Mouse (Mus musculus): ENCODE results near the gene Thbd.

The Thbd gene

DNA sequence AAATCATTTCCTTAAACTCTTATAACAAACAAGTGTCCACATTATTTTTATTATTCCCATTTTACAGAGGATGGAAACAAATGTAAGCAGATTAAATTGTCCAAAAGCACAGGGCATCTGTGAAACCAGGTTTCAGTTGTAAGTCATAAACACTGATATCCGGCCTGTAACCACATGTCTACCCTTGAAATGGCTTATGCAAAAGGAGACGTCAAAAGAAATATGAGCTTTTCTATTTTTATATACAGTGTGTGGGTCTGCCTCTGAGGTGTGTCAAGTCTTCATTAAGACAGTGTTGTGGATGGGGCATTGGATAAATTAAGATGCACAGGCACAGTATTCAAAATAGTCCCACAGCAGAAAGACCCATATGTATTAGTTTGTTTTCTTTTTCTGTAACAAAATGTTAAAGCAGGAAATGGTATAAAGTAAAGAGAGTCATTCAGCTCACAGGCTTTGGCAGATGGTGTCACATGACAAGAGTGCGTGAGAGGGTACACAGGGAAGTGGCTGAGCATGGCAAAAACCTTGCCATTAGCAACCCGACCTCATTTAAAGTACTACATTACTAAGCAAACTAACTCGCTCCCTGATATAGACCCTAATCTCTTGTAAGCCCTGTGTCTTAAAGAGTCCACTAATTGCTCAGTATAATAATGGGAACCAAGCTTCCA is 17.9 kb upstream of the Thbd start:
- no peak for DNase-seq (ENCODE audit: low read depth, low spot score)

DNA sequence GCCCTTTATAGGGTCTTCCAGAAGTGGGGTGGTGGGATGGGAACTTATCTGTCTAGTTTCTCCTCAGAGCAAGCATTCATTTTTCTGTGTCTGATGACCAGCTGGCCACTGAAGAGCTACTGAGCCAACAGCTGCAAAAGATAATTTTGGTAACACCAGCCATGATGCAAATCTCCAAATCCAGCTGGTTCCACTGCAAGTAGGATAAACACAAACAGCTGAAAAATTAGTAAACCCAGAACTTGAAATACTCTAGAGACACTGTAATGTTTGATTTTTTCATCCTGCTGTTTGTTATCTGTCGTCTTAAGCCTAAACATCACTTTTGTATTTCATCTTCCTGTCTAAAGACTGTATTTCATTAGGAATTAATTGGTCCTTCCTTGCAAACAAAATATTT is 13.7 kb upstream of the Thbd start:
- DNase-seq (ENCODE audit: low read depth, low spot score): no peak

DNA sequence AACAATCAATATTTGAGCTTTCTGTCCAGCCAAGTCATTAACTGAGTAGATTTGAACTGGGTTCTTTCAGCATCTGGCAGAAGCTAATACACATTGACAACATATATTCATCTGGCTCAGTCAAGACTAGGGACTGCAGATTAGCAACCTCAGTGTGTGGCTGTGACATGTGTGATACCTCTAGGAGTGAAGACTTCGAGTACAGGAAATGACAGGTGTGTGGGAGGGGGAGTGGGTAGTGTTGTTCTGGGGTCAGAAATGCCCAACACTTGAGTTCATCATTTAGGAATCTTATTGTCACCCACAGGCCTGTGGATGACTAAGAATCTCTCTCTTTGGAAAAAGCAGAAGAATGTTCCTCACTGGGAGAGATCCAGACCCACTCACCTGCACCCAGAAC is 13.1 kb upstream of the Thbd start:
- DNase-seq (ENCODE audit: low read depth, low spot score): no peak

DNA sequence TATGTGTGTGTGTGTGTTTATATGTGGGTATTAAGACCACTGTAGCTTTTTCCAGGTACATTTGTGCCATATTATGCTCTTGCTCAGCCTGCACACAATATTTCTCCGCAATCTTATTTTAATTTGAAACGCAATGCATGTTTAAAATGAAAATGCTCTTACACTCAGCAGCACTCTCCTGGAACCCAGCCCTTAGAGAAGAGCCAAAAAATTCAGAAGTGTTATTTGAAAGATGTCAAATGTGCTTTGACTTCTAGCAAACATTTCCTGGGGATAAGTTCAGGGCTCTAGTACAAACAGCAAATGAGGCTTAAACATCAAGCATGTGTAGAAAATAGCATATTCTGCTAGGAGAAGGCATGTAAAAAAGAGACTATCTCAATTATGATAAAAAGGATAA is 11.8 kb upstream of the Thbd start:
- no peak for DNase-seq (ENCODE audit: low read depth, low spot score)

DNA sequence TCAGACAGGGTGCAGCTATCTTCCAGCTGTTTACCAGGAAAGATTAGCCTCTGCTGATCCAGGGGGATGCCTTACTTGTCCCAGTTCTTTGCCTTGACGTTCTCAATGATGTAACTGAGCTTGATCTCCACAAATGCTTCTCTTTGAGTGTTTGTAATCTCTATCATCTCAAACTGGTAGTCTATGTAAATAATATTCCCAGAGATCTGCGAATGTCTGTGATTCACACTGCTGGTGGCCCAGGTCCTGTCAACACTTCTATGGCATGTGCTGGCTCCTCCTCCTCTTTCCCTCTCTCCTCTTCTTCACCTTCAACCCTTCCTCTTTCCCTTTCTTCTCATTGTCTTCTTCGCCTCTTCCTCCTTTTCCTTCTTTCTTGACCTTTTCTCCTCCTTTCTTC is 11.2 kb upstream of the Thbd start:
- DNase-seq (ENCODE audit: low read depth, low spot score): no peak

DNA sequence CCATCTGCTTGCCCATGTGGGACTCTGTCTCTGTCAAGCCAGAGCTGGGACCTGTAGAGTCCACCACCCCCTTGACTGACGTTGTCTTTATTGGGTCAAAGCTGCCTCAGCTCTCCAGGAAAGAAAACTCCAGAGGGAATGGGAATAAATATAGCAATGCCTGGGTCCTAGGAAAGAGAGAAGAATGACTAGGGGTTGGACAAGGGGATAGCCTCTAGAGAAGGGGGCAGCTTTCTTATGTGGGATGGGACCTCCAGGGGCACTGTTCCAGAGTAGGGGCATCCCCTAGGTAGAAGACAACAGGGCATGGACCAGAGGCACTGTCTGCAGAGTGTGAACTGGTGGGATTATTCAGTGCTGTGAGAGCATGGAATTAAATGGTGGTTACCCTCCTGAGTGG is 1.8 kb upstream of the Thbd start:
- DNase-seq (ENCODE audit: low read depth, low spot score): no peak

DNA sequence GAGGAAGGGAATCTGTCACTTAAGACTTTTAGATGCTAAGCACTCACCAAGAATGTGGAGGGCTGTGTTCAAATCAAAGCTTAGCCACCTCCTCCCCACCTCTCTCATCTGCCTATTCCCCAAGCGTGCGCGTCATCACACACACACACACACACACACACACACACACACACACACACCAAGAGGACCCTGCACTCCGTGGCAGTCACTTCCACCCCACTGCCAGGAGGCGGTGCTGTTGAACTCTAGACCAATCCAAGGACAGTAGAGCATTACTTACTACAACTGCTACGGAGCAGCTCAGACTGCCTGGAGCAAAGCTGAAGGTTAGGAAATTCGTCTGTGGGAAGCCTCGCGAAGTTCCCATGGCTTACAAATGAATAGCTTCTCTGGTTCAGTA is 1.2 kb upstream of the Thbd start:
- DNase-seq (ENCODE audit: low read depth, low spot score): no peak

DNA sequence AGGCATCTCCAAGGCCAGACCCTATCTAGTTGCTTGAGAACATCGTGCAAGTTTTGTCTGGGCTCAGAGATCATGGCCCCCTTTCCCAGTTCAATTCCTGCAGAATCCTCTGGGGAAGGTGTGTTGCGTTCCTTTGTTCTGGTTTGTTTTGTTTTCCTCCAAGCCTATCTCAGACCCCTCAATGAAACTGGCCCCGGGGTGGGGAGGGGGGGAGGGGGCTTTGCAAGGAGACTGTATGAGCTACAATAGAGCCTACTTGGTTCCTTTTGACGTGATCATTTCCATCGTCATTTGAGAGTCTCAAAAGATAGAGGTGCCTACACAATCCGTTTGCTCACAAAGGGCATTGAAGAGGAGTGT is 753 bp upstream of the Thbd start:
- DNase-seq (ENCODE audit: low read depth, low spot score): no peak

DNA sequence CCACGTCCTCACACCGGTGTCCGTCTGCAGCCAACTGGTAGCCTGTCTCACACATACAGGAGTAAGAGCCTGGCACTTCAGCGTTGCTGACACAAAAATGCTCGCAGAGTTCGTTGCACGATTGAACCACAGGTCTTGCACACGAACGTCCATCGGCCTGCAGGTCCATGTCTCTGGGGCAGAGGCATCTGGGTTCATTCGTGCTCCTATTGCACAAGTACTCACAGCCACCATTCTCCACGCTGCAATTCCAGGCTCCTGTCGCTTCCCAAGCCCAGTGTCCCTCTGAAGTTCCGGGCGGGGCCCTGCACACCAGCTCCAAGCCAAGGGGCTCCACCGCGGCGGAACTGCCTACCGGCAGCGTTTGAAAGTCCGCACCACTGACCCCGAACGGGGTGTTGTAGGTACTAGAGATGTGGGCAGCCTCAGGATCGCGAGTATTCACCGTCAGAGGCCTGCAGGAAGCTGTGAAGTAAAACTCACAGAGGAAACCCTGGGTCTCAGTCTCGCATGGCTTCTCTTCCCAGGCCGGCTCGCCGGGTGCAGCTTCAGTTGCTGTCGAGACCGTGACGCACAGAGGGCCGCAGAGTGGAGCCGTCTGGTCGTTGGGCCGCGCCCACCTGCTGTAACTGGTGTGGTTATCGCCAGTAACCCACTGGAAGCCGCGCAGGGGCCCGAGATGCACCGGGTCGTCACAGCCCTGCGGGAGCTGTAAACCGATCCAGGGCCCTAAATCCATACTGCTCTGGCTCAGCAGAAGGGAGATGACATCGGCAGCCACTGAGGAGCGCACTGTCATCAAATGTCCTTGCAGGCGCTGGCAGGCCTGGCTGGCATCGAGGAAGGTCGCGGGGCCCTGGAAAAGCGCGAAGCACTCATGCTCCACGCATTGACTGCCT is 768 bp downstream of the Thbd start:
- no peak for DNase-seq (ENCODE audit: low read depth, low spot score)

DNA sequence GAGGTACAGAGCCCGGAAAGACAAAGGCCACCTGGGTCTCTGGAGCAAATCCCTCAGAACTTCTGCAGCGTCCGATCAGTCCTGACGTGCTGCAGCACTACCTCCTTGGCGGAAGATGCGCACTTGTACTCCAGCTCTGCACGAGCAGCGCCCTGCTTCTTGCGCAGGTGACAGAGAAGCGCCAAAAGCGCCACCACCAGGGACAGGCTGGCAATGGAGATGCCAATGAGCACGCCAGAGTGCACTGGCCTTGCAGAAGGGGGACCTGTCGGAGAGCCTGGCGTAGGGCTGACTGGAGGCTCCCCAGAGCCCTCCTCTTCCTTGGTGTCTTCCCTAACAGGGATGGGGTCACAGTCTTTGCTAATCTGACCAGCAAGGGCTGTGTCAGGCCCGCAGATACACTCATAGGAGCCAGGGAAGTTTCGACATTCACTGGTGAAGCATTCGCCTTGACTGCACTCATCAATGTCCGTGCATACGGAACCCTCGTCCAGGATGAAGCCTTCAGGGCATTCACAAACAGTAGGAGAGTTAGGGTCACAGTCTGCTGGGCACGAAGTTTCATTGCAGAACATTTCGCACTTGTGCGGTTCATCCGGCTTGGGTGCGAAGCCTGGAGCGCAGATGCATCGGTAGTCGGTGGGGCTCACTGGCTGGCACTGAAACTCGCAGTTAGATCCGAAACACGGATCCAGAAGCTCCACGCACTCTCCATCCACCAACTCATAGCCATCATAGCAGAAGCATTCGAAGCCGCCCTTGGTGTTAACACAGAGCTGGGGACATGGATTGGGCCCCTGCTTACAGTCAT is 1.6 kb downstream of the Thbd start:
- no peak for DNase-seq (ENCODE audit: low read depth, low spot score)

DNA sequence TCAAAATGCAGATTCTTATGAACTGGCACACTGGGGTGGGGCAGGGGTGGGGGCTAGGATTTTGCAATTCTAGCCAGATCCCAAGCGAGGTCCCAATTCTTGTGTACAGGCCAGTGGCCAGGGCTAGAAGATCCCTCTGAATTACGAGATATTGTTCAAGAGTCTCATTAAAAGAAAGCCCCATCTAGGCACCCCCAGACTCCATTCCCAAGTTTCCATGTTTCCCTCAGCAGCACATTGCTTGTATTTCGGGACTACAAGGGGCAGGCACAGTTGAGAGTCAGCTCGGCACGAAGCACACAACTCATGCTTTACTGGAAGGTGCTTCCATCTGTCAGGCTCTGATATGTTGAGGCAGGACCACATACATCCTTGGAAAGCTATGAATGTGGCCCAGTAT is 3.1 kb downstream of the Thbd start:
- no peak for DNase-seq (ENCODE audit: low read depth, low spot score)

DNA sequence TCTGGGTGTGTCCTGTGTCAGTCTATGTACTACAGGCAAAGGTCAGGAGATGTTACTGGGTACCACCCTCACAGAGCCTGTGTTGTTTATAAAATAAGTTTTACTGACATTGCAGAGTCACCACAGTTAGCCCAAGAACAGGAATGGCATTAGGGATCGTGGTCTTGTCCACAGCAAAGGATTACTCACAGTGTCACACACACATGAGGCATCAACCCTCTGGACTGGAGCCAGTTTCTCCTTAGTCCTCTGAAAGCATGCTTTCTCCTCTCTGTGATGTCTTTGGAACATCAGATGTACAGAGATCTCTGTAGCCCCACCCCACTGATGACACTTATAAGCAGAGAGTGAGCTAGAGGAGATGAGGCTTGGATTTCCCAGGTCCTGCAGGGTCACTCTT is 5.8 kb downstream of the Thbd start:
- DNase-seq (ENCODE audit: low read depth, low spot score): no peak

DNA sequence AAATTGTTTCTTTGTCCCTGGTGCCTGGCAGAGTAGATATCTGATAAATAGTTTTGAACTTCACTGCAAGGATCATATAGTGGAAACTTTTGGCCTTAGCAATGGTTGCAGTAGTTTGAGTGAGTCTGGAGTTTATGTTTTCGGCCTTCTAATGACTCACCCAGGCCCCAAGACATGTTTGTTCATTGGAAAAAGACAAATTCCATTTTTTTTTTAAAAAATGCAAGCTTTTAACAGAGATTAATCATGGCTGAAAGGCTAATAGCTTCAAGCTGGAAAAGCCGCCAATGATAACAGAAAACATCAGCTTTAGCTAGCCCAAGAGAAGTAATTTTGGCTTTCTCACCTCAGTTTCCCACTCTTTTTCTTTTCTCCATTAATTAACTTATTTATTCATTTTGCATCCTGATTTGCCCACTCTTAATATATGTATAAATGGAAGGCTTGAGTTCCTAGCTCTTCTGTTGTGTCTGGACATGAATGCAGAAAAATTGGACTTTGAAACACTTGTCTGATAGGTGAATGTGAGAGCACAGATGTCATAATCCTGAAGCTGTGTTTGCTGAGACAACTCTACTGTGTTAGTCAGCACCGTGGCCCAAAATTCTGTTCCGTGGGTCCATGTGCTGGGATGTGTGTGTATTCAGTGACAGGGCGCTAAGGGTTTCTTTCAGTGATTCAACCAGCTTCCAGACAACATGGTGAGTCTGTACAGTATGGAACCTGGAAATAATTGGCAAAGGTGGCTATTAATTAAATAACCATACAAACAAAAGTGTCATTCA is 8.9 kb downstream of the Thbd start:
- DNase-seq (ENCODE audit: low read depth, low spot score): no peak

DNA sequence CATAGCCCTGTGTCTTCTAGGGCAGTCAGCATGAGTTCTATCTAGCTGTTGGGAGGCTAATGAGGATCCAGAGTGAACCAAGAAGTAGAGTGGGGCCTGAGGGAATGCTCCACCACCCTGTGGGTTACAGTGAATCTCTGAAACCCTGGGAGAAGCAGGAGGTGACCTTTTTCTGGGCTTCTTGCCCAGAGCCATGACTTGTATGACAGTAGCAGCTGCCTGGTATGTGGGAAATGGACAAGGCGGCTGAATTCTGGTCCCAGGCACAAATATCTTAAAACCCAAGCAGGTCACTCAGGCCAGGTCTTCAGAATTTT is 10.2 kb downstream of the Thbd start:
- no peak for DNase-seq (ENCODE audit: low read depth, low spot score)

DNA sequence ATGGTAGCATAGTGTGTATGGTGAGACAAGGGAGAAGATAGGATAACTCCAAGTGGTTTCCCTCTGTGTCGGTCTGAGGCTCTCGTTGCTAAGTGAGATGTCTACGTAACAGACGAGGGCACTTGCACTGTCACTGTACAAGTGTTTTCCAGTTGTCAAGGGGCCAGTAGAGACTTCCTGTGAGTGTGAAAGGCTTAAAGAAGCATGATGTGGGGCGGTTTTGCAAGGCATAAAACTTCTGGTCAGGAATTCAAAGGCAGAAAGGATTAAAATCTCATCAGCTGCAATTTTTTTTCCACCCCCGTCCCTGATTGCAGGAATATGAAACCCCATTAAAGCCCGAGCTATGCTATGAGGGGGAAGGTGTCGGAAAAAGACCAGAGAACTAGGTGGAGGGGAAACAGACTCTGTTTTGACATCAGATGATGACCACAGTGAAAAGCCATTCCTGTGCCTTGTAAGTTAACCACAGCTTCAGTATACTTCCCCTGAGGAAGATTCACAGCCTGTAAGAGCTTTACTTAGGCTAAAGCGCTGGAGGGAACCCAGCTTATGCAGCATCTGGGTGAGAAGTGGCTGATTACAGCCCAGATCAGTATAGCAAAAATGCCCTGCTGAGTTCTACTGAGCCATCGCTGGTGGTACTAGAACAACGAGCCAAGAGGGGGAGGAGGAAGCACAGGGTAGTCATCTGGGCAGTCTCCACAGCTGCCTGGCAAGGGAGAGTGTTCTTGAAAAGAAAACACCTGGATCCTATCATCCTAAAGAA is 10.8 kb downstream of the Thbd start:
- DNase-seq (ENCODE audit: low read depth, low spot score): no peak

DNA sequence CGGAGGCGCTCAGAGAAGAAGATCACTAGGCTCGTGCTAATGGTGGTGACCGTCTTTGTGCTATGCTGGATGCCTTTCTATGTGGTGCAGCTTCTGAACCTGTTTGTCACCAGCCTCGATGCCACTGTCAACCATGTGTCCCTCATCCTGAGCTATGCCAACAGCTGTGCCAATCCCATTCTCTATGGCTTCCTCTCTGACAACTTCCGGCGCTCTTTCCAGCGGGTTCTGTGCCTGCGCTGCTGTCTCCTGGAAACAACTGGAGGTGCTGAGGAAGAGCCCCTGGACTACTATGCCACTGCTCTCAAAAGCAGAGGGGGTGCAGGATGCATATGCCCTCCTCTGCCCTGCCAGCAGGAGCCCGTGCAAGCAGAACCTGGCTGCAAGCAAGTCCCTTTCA is 11.8 kb downstream of the Thbd start:
- no peak for DNase-seq (ENCODE audit: low read depth, low spot score)

DNA sequence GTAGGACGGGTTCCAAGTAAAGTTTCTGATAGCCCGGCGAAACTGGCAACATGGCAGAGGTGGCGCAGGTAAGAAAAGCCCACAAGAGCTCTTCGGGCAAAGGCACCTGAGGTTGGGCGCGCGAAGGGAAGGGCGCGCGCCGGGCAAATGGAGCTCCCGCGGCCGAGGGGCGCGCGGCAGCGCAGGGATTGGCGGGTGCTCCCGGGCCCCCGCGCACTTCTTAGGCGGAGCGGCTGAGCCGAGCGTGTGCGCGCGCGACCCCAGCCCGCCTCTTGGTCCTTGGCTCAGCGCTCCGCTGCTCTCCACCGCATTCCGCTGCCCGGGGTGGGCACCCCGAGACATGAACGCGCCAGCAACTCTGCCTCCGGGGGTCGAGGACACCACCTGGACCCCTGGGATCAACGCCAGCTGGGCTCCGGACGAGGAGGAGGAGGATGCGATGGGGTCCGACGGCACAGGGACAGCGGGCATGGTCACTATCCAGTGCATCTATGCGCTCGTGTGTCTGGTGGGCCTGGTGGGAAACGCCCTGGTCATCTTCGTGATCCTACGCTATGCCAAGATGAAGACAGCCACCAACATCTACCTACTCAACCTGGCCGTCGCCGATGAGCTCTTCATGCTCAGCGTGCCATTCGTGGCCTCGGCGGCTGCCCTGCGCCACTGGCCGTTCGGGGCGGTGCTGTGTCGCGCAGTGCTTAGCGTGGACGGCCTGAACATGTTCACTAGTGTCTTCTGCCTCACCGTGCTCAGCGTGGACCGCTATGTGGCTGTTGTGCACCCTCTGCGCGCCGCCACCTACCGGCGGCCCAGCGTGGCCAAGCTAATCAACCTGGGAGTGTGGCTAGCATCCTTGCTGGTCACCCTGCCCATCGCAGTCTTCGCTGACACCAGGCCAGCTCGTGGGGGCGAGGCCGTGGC is 12.6 kb downstream of the Thbd start, which contains the start of gene Sstr4:
Sstr4 (plus strand) TSS at position 214 of the 921 bp plus-strand sequence.
- DNase-seq (ENCODE audit: low read depth, low spot score): no peak

DNA sequence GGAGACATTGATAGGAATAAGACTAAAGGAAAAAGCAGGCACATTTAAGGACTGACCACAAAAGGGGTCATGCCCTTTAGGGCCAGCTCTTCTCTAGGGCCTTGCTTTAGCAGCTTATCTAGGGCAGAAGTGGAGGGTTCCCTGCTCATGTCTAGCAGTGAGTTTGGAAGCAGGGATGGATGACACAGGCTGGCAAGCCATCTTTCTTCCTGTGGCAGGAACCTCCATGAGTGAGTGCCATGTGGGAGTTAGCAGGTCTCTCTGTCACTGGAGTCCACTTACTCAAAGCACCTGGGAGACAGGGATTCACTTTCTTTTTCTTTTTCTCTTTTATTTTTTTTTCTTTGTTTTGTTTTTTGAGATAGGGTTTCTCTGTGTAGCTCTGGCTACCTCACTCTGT is 14.1 kb downstream of the Thbd start:
- DNase-seq (ENCODE audit: low read depth, low spot score): no peak

DNA sequence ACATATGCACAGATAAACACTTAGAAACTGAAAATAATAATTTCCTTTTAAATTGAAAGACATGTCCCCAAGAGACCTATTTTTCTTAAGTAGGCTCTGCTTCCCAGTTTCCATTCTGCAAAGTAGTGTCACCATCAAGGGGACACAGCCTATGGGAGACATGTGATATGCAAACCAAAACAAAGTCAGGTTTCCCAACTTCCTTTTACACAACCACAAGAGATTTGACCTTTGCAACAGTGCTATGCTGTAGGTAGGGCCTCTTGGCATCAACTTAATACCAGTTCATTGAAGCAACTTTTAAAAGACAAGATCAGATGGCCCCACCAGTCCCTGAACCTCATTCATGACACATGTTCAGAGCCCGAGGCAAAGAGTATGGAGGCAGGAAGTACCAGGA is 14.8 kb downstream of the Thbd start:
- no peak for DNase-seq (ENCODE audit: low read depth, low spot score)

All from brain, embryonic 18.5 days (tissue).